Mouse (Mus musculus) lung, embryonic 14.5 days (tissue): ENCODE results near the gene Irs2. TPM values are rescaled to one million over a fixed set of nuclear protein-coding genes. Genes with fewer than 3 reads are reported as not detected.

Source experiments
- ATAC-seq: fragments of 200-750 bp; cut with Nextera tagmentation; 2 replicates; pipeline ENCODE4 v1.8.0; 2017; ENCODE audit warnings: mild to moderate bottlenecking, moderate TSS enrichment, moderate library complexity; ENCODE audit not compliant: insufficient read depth
- DNase-seq: peaks from one replicate; pipeline ENCODE4 v3.0.0-alpha.2; 2015
- H3K27ac ChIP-seq: fragments of 300-500 bp; sonication (generic); 2 replicates; pipeline ENCODE4 v1.5.1; 2014; ENCODE audit warnings: low read depth, mild to moderate bottlenecking, moderate library complexity
- H3K27me3 ChIP-seq: fragments of 300-500 bp; sonication (generic); 2 replicates; pipeline ENCODE4 v1.6.1; 2014; ENCODE audit warnings: low read length, control low read depth; ENCODE audit not compliant: insufficient read depth
- H3K36me3 ChIP-seq: fragments of 300-500 bp; sonication (generic); 2 replicates; pipeline ENCODE4 v1.6.1; 2014; ENCODE audit warnings: control low read depth; ENCODE audit not compliant: insufficient read depth
- H3K4me1 ChIP-seq: fragments of 300-500 bp; sonication (generic); 2 replicates; pipeline ENCODE4 v1.6.1; 2014; ENCODE audit warnings: antibody characterized with exemption, control low read depth; ENCODE audit not compliant: insufficient read depth
- H3K4me2 ChIP-seq: fragments of 300-500 bp; sonication (generic); 2 replicates; pipeline ENCODE4 v1.6.1; 2014; ENCODE audit warnings: mild to moderate bottlenecking
- H3K4me3 ChIP-seq: fragments of 300-500 bp; sonication (generic); 2 replicates; pipeline ENCODE4 v1.5.1; 2014; ENCODE audit warnings: low read depth, low read length
- H3K9ac ChIP-seq: fragments of 300-500 bp; sonication (generic); 2 replicates; pipeline ENCODE4 v1.6.1; 2014
- H3K9me3 ChIP-seq: fragments of 300-500 bp; sonication (generic); 2 replicates; pipeline ENCODE4 v1.6.1; 2016; ENCODE audit warnings: low read depth, low read length, control low read depth
- CTCF ChIP-seq: IDR thresholded peaks from 2 replicates; pipeline ENCODE4 v1.5.1; 2016; ENCODE audit warnings: antibody characterized with exemption, low read depth
- WGBS: fragments of 180-500 bp; shearing (Covaris S2); extraction: QIAGEN DNeasy Blood & Tissue Kit; methylation state at CpG from one replicate; pipeline ENCODE4 v1.1.7; 2014; 5-methylcytosine and 5-hydroxymethylcytosine counted together
- polyA plus RNA-seq: library from polyadenylated mRNA; unstranded; fragments of >200 nt; fragmentation: Nextera tagmentation; extraction: Ambion mirVana; gene quantifications from 2 replicates; pipeline ENCODE4 v1.2.1, GENCODE M21; 2014

Gene Irs2
- polyA plus RNA-seq, 1 experiment from 2014 or later: 5.7 TPM

DNA sequence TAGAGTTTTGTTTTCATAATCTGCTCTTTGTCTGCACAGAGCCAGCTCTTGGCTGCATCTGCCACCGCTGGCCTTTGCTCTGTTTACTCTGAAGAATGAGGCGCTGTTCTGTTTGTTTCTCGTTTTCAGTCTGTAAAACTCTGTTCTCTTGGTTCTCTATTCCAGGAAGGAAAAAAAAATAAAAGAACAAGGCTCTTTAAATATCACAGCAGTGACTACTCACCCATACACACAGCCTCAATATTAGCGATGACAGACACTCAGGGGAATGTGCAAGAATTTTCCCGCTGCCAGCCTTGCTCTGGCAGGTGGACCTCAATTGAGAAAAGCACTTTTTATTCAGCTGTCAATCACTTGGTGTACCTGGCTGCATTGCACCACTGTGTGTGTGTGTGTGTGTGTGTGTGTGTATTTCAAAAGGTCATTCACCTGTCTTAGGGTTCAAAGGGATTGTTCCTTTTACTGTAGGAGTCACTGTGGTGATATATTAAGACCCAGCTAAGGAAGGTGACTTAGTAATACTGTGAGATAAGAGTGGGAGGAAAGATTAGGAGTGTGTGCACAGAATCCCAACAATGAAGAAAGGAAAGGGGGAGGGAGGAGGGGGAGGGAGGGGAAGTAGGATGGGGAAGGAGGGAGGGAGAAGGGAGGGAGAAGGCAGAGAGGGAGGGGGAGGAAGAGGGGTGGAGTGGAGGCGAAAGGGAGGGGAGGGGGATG, 42.7 kb downstream of the Irs2 start:
- no peak overlapping the region for H3K9ac ChIP-seq
- ATAC-seq (peak; percentile 53), DNase-seq (peak; percentile 71)
- H3K27ac ChIP-seq: peak overlapping the region; percentile 86
- H3K9me3 ChIP-seq: no peaks in the 10 kb centered on the region
- no peak for TF ChIP-seq CTCF
- 9% methylated on average over 6 of the region's 6 CpGs for WGBS
- H3K36me3 ChIP-seq: no peaks in the 10 kb centered on the region
- H3K4me1 ChIP-seq: peaks cover 46% of the 10 kb centered on the region
- no peak overlapping the region for H3K4me3 ChIP-seq
- peak overlapping the region; percentile 37 for H3K4me2 ChIP-seq
- 0 out of 2 replicates have a peak, but pooled peaks cover 5% of the 10 kb centered on the region for H3K27me3 ChIP-seq

GRCm38 (mm10) chr8:10964511-10965099, 43.7 kb downstream of the Irs2 start:
- ATAC-seq: no peak
- H3K4me1 ChIP-seq: peaks cover 52% of the 10 kb centered on the region
- H3K27me3 ChIP-seq: 0 out of 2 replicates have a peak, but pooled peaks cover 8% of the 10 kb centered on the region
- H3K36me3 ChIP-seq: no peaks in the 10 kb centered on the region
- H3K27ac ChIP-seq: peak overlapping the region; percentile 86; the same call in 1 of the 2 replicates
- H3K4me3 ChIP-seq: no peak overlapping the region
- WGBS: 39% methylated on average over 10 of the region's 10 CpGs
- H3K9me3 ChIP-seq: no peaks in the 10 kb centered on the region
- H3K9ac ChIP-seq: no peak overlapping the region
- H3K4me2 ChIP-seq: no peak overlapping the region
- no peak for TF ChIP-seq CTCF
- no peak for DNase-seq

DNA sequence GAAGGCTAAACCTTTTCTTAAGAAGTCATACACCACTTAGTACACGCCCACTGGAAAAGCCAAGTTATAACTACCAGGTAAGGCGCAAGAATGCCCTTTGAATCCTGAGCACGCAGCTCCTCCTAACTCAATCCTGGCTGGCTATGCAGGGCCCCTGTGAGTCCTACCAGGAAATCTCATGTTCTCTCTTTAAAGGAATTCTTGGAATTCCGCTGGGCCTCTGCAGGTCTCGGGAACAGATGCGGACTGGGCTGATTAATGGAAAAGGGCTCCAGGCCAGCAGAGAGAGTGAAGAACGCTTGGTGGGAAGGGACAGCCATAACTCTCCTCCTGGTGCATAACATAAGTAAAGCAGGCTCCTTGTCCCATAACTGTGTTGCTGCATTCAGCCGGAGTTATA, 46.3 kb downstream of the Irs2 start:
- H3K4me2 ChIP-seq: peak overlapping the region; percentile 26; the same call in 1 of the 2 replicates
- H3K4me1 ChIP-seq: peaks cover 50% of the 10 kb centered on the region
- no peaks in the 10 kb centered on the region for H3K36me3 ChIP-seq
- ATAC-seq (peak; percentile 40), DNase-seq (peak; percentile 86)
- no peaks in the 10 kb centered on the region for H3K9me3 ChIP-seq
- peaks cover 8% of the 10 kb centered on the region; the same call in 1 of the 2 replicates for H3K27me3 ChIP-seq
- peak; percentile 35; the same call in 1 of the 2 replicates for TF ChIP-seq CTCF
- H3K27ac ChIP-seq: peak overlapping the region; percentile 81
- WGBS: 7% methylated on average over 8 of the region's 8 CpGs
- no peak overlapping the region for H3K4me3 ChIP-seq
- no peak overlapping the region for H3K9ac ChIP-seq

- Histone ChIP-seq H3K36me3 (no peaks in the 10 kb centered on the region), H3K4me2 (peak overlapping the region; percentile 43), H3K9ac (no peak overlapping the region), H3K4me3 (no peak overlapping the region), H3K4me1 (peaks cover 44% of the 10 kb centered on the region), H3K9me3 (no peaks in the 10 kb centered on the region), H3K27me3 (peaks cover 8% of the 10 kb centered on the region; the same call in 1 of the 2 replicates), H3K27ac (peak overlapping the region; percentile 81)
- TF ChIP-seq CTCF: no peak
- DNase-seq (peak; percentile 72), ATAC-seq (peak; percentile 33; the same call in 1 of the 2 replicates)
- 15% methylated on average over 15 of the region's 15 CpGs for WGBS
Observed at GRCm38 (mm10) chr8:10960277-10960819, 47.9 kb downstream of the Irs2 start.

DNA sequence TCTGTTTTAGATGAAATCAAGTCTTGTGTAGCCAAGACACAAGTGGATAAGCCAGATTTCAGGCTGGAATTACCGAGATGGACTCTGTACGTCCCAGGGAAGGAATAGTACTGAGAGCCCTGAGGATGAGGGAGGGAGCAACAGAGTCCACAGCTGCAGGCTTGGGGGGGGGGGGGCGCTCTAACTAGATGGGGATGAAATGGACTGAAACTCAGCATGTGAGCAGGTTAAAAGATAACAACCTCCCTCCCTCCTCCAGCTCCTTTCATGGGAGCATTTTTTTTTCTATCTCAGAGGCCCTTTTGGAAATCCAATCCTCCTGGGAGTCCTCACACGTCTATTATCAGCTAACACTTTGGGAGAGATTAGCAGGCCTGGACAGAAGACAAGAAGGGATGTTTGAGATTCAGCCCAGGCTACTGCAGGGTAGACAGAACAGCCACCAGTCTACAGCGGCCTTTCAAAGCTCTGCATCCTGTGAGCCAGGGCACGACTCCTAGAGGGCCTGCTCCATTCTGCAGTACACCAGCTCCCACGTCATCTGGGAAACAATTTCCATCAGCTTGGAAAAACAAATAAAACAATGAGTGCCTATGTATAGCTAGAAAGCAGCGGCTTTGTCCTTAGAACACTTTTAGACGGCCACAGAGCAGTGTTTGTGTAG, 50.8 kb downstream of the Irs2 start:
- H3K9me3 ChIP-seq: no peaks in the 10 kb centered on the region
- H3K27me3 ChIP-seq: peaks cover 5% of the 10 kb centered on the region; the same call in 1 of the 2 replicates
- no peak overlapping the region for H3K9ac ChIP-seq
- WGBS: 19% methylated on average over 9 of the region's 9 CpGs
- peaks cover 33% of the 10 kb centered on the region for H3K4me1 ChIP-seq
- H3K36me3 ChIP-seq: no peaks in the 10 kb centered on the region
- H3K4me3 ChIP-seq: no peak overlapping the region
- DNase-seq (peak; percentile 55), ATAC-seq (no peak)
- TF ChIP-seq CTCF: no peak
- no peak overlapping the region for H3K4me2 ChIP-seq
- H3K27ac ChIP-seq: 0 out of 2 replicates have a peak overlapping the region, but pooled peaks have one; percentile 33

GRCm38 (mm10) chr8:10953346-10954053, 54.8 kb downstream of the Irs2 start:
- Histone ChIP-seq H3K4me1 (peaks cover 10% of the 10 kb centered on the region; the same call in 1 of the 2 replicates), H3K36me3 (no peaks in the 10 kb centered on the region), H3K9me3 (no peaks in the 10 kb centered on the region), H3K9ac (no peak overlapping the region), H3K27ac (no peak overlapping the region), H3K27me3 (no peaks in the 10 kb centered on the region), H3K4me3 (no peak overlapping the region), H3K4me2 (no peak overlapping the region)
- peak; percentile 81 for ATAC-seq
- 15% methylated on average over 11 of the region's 11 CpGs for whole genome bisulfite sequencing
- TF ChIP-seq CTCF: peak; percentile 60
- DNase-seq: peak; percentile 93
